Mouse (Mus musculus): ENCODE measurements around the gene Depdc5. TPM values are rescaled to one million over a fixed set of nuclear protein-coding genes. Genes with fewer than 3 reads are reported as not detected.

Depdc5 gene
- polyA plus RNA-seq, 1 experiment from 2014 or later = 18.3 TPM

- ATAC-seq (ENCODE audit: low read depth) = no peak
- Histone ChIP-seq H3K4me1 (ENCODE audit: control insufficient read depth, insufficient read depth, low read length) (no peaks in the 10 kb centered on the region), H3K9me3 (ENCODE audit: control insufficient read depth, low read length) (no peaks in the 10 kb centered on the region), H3K27me3 (replicated peaks; ENCODE audit: control insufficient read depth, insufficient read depth, low read length) (no peaks in the 10 kb centered on the region), H3K27ac (replicated peaks; ENCODE audit: low read depth, low read length) (no peak overlapping the region), H3K4me2 (ENCODE audit: low read depth, low read length) (no peak overlapping the region), H3K36me3 (ENCODE audit: control insufficient read depth, insufficient read depth, low read length) (peaks cover 58% of the 10 kb centered on the region), H3K4me3 (ENCODE audit: low read depth, low read length) (no peak overlapping the region), H3K9ac (ENCODE audit: low read depth, low read length) (no peak overlapping the region)
- no peak for DNase-seq (ENCODE audit: low spot score)
Measured at GRCm38 (mm10) chr5:32977179-32977578, 113.7 kb downstream of the Depdc5 start.

GRCm38 (mm10) chr5:32985379-32985778 is 121.9 kb downstream of the Depdc5 start:
- WGBS = 67% methylated on average over 1 of the region's 1 CpGs
- DNase-seq (ENCODE audit: low spot score) (no peak), ATAC-seq (ENCODE audit: low read depth) (no peak)
- no peak overlapping the region for H3K9ac ChIP-seq (ENCODE audit: low read depth, low read length)
- no peaks in the 10 kb centered on the region for H3K27me3 ChIP-seq (replicated peaks; ENCODE audit: control insufficient read depth, insufficient read depth, low read length)
- no peak overlapping the region for H3K4me2 ChIP-seq (ENCODE audit: low read depth, low read length)
- H3K4me1 ChIP-seq (ENCODE audit: control insufficient read depth, insufficient read depth, low read length) = no peaks in the 10 kb centered on the region
- H3K4me3 ChIP-seq (ENCODE audit: low read depth, low read length) = no peak overlapping the region
- no peak overlapping the region for H3K27ac ChIP-seq (replicated peaks; ENCODE audit: low read depth, low read length)
- peaks cover 73% of the 10 kb centered on the region for H3K36me3 ChIP-seq (ENCODE audit: control insufficient read depth, insufficient read depth, low read length)
- H3K9me3 ChIP-seq (ENCODE audit: control insufficient read depth, low read length) = no peaks in the 10 kb centered on the region

GRCm38 (mm10) chr5:32987873-32988272 is 124.4 kb downstream of the Depdc5 start:
- peak; percentile 66; the same call in 1 of the 2 replicates for ATAC-seq (ENCODE audit: low read depth)
- Histone ChIP-seq H3K4me2 (ENCODE audit: low read depth, low read length) (no peak overlapping the region), H3K9ac (ENCODE audit: low read depth, low read length) (no peak overlapping the region), H3K36me3 (ENCODE audit: control insufficient read depth, insufficient read depth, low read length) (peaks cover 56% of the 10 kb centered on the region), H3K27ac (replicated peaks; ENCODE audit: low read depth, low read length) (no peak overlapping the region), H3K4me1 (ENCODE audit: control insufficient read depth, insufficient read depth, low read length) (no peaks in the 10 kb centered on the region), H3K27me3 (replicated peaks; ENCODE audit: control insufficient read depth, insufficient read depth, low read length) (no peaks in the 10 kb centered on the region), H3K9me3 (ENCODE audit: control insufficient read depth, low read length) (no peaks in the 10 kb centered on the region), H3K4me3 (ENCODE audit: low read depth, low read length) (no peak overlapping the region)
- 73% methylated on average over 1 of the region's 1 CpGs for WGBS
- no peak for DNase-seq (ENCODE audit: low spot score)

- H3K4me3 ChIP-seq (ENCODE audit: low read depth, low read length) = no peak overlapping the region
- H3K4me2 ChIP-seq (ENCODE audit: low read depth, low read length) = no peak overlapping the region
- 78% methylated on average over 12 of the region's 13 CpGs for WGBS
- DNase-seq (ENCODE audit: low spot score) (no peak), ATAC-seq (ENCODE audit: low read depth) (no peak)
- H3K27ac ChIP-seq (replicated peaks; ENCODE audit: low read depth, low read length) = no peak overlapping the region
- H3K4me1 ChIP-seq (ENCODE audit: control insufficient read depth, insufficient read depth, low read length) = peaks cover 9% of the 10 kb centered on the region; the same call in 1 of the 2 replicates
- H3K9ac ChIP-seq (ENCODE audit: low read depth, low read length) = no peak overlapping the region
- no peaks in the 10 kb centered on the region for H3K9me3 ChIP-seq (ENCODE audit: control insufficient read depth, low read length)
- H3K27me3 ChIP-seq (replicated peaks; ENCODE audit: control insufficient read depth, insufficient read depth, low read length) = no peaks in the 10 kb centered on the region
- peaks cover 35% of the 10 kb centered on the region for H3K36me3 ChIP-seq (ENCODE audit: control insufficient read depth, insufficient read depth, low read length)
Measured at GRCm38 (mm10) chr5:32989959-32990640, 126.6 kb downstream of the Depdc5 start.

GRCm38 (mm10) chr5:32991152-32991551 is 127.7 kb downstream of the Depdc5 start:
- Histone ChIP-seq H3K4me1 (ENCODE audit: control insufficient read depth, insufficient read depth, low read length) (peaks cover 9% of the 10 kb centered on the region; the same call in 1 of the 2 replicates), H3K4me3 (ENCODE audit: low read depth, low read length) (no peak overlapping the region), H3K27me3 (replicated peaks; ENCODE audit: control insufficient read depth, insufficient read depth, low read length) (no peaks in the 10 kb centered on the region), H3K9me3 (ENCODE audit: control insufficient read depth, low read length) (no peaks in the 10 kb centered on the region), H3K27ac (replicated peaks; ENCODE audit: low read depth, low read length) (no peak overlapping the region), H3K36me3 (ENCODE audit: control insufficient read depth, insufficient read depth, low read length) (peaks cover 25% of the 10 kb centered on the region), H3K9ac (ENCODE audit: low read depth, low read length) (no peak overlapping the region), H3K4me2 (ENCODE audit: low read depth, low read length) (no peak overlapping the region)
- 67% methylated on average over 8 of the region's 8 CpGs for WGBS
- DNase-seq (ENCODE audit: low spot score) (peak; percentile 55), ATAC-seq (ENCODE audit: low read depth) (peak; percentile 28; the same call in 1 of the 2 replicates)

GRCm38 (mm10) chr5:32994471-32994870 is 131.0 kb downstream of the Depdc5 start:
- ATAC-seq (ENCODE audit: low read depth) (0 out of 2 replicates have a peak, but pooled peaks have one; percentile 32), DNase-seq (ENCODE audit: low spot score) (peak; percentile 65)
- Histone ChIP-seq H3K4me1 (ENCODE audit: control insufficient read depth, insufficient read depth, low read length) (peaks cover 9% of the 10 kb centered on the region; the same call in 1 of the 2 replicates), H3K4me3 (ENCODE audit: low read depth, low read length) (no peak overlapping the region), H3K4me2 (ENCODE audit: low read depth, low read length) (no peak overlapping the region), H3K9me3 (ENCODE audit: control insufficient read depth, low read length) (no peaks in the 10 kb centered on the region), H3K27me3 (replicated peaks; ENCODE audit: control insufficient read depth, insufficient read depth, low read length) (no peaks in the 10 kb centered on the region), H3K9ac (ENCODE audit: low read depth, low read length) (no peak overlapping the region), H3K36me3 (ENCODE audit: control insufficient read depth, insufficient read depth, low read length) (no peaks in the 10 kb centered on the region), H3K27ac (replicated peaks; ENCODE audit: low read depth, low read length) (peak overlapping the region; percentile 58)
- WGBS = 35% methylated on average over 2 of the region's 2 CpGs

GRCm38 (mm10) chr5:32995756-32996155 is 132.3 kb downstream of the Depdc5 start:
- Histone ChIP-seq H3K9me3 (ENCODE audit: control insufficient read depth, low read length) (no peaks in the 10 kb centered on the region), H3K36me3 (ENCODE audit: control insufficient read depth, insufficient read depth, low read length) (no peaks in the 10 kb centered on the region), H3K4me2 (ENCODE audit: low read depth, low read length) (no peak overlapping the region), H3K4me1 (ENCODE audit: control insufficient read depth, insufficient read depth, low read length) (peaks cover 9% of the 10 kb centered on the region; the same call in 1 of the 2 replicates), H3K27me3 (replicated peaks; ENCODE audit: control insufficient read depth, insufficient read depth, low read length) (no peaks in the 10 kb centered on the region), H3K4me3 (ENCODE audit: low read depth, low read length) (no peak overlapping the region), H3K27ac (replicated peaks; ENCODE audit: low read depth, low read length) (no peak overlapping the region), H3K9ac (ENCODE audit: low read depth, low read length) (no peak overlapping the region)
- WGBS = 77% methylated on average over 4 of the region's 4 CpGs
- no peak for ATAC-seq (ENCODE audit: low read depth)
- DNase-seq (ENCODE audit: low spot score) = no peak

GRCm38 (mm10) chr5:32996560-32996959 is 133.1 kb downstream of the Depdc5 start:
- ATAC-seq (ENCODE audit: low read depth) (no peak), DNase-seq (ENCODE audit: low spot score) (no peak)
- Histone ChIP-seq H3K9ac (ENCODE audit: low read depth, low read length) (no peak overlapping the region), H3K27ac (replicated peaks; ENCODE audit: low read depth, low read length) (no peak overlapping the region), H3K4me3 (ENCODE audit: low read depth, low read length) (no peak overlapping the region), H3K9me3 (ENCODE audit: control insufficient read depth, low read length) (no peaks in the 10 kb centered on the region), H3K27me3 (replicated peaks; ENCODE audit: control insufficient read depth, insufficient read depth, low read length) (no peaks in the 10 kb centered on the region), H3K4me1 (ENCODE audit: control insufficient read depth, insufficient read depth, low read length) (peaks cover 9% of the 10 kb centered on the region; the same call in 1 of the 2 replicates), H3K4me2 (ENCODE audit: low read depth, low read length) (no peak overlapping the region), H3K36me3 (ENCODE audit: control insufficient read depth, insufficient read depth, low read length) (no peaks in the 10 kb centered on the region)
- 75% methylated on average over 1 of the region's 1 CpGs for whole genome bisulfite sequencing

- no peak for ATAC-seq (ENCODE audit: low read depth)
- Histone ChIP-seq H3K9ac (ENCODE audit: low read depth, low read length) (no peak overlapping the region), H3K4me2 (ENCODE audit: low read depth, low read length) (no peak overlapping the region), H3K36me3 (ENCODE audit: control insufficient read depth, insufficient read depth, low read length) (no peaks in the 10 kb centered on the region), H3K9me3 (ENCODE audit: control insufficient read depth, low read length) (no peaks in the 10 kb centered on the region), H3K27me3 (replicated peaks; ENCODE audit: control insufficient read depth, insufficient read depth, low read length) (no peaks in the 10 kb centered on the region), H3K4me1 (ENCODE audit: control insufficient read depth, insufficient read depth, low read length) (peaks cover 9% of the 10 kb centered on the region; the same call in 1 of the 2 replicates), H3K27ac (replicated peaks; ENCODE audit: low read depth, low read length) (no peak overlapping the region), H3K4me3 (ENCODE audit: low read depth, low read length) (no peak overlapping the region)
- 49% methylated on average over 4 of the region's 4 CpGs for WGBS
- DNase-seq (ENCODE audit: low spot score) = no peak
Measured at GRCm38 (mm10) chr5:32997686-32998085, 134.2 kb downstream of the Depdc5 start.

Measured in embryonic facial prominence, embryonic 14.5 days (tissue).